Mouse (Mus musculus) layer of hippocampus, postnatal 25 days (tissue): Measurements from ENCODE around the gene Churc1. TPM values are rescaled to one million over a fixed set of nuclear protein-coding genes. Genes with fewer than 3 reads are reported as not detected.
A peak's percentile ranks its signal among the peaks of the same experiment; 100 is the strongest.

Experiments
- DNase-seq, 2 experiments: peaks; one replicate each; pipeline ENCODE4 v3.0.0; 2022; ENCODE audit warnings: mixed read lengths in 2 of 2, low spot score in 1 of 2; ENCODE audit errors: extremely low spot score in 1 of 2
- total RNA-seq, 2 experiments: library from RNA; stranded (reverse); gene quantifications; 2 replicates each; pipeline ENCODE4 v1.2.3; 2021

Gene Churc1
- total RNA-seq, 2 experiments from 2014 or later = 38.0 to 39.8 TPM

- DNase-seq = peak in 1 of 2 experiments; percentile 28
These were observed 57.3 kb downstream of the Churc1 start, which contains the start of gene Rab15 for GRCm38 (mm10) chr12:76822651-76823041. Rab15 (minus strand) TSS chr12:76822908.

GRCm38 (mm10) chr12:76825283-76825682 is 59.9 kb downstream of the Churc1 start:
- DNase-seq = no peak

DNA sequence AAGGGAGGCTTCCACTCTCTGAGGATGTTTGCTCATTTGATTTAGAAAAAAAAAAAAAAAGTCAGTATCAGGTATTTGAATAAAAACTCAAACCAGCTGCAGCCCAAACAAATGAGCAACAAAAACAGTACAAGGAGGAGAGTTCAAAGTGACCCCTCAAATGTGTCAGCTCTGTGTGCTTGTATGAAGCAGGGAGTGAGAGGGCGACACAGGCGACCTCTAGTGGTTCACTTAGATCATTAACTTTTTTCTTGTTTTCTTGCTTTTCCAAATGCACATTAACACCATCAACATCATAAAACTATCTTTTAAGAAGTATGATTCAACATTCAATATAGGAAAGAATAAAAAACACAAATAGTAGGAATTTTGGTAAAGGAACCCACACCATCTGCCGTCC is 67.4 kb downstream of the Churc1 start:
- no peak for DNase-seq

Other genes with a start within 250 kb of the Churc1 start
- 10 to 100 TPM; 23.2 to 27.5 TPM for gene Plekhg3, start 234.6 kb upstream of the Churc1 start, total RNA-seq
- 100 to 1,000 TPM; 119 to 124 TPM for gene Sptb, start 55.0 kb upstream of the Churc1 start, total RNA-seq
- 10 to 100 TPM; 25.1 to 25.8 TPM for gene Fntb, start 51 bp downstream of the Churc1 start, total RNA-seq
- under 1 TPM in 1 of 2 experiments, not detected in 1; 0.20 TPM for gene Gpx2, start 30.0 kb downstream of the Churc1 start, total RNA-seq
- 100 to 1,000 TPM; 193 to 201 TPM for gene Rab15, start 57.4 kb downstream of the Churc1 start, total RNA-seq
- 10 to 100 TPM; 63.6 to 71.3 TPM for gene Max, start 196.7 kb downstream of the Churc1 start, total RNA-seq